In the genomic region with DNA sequence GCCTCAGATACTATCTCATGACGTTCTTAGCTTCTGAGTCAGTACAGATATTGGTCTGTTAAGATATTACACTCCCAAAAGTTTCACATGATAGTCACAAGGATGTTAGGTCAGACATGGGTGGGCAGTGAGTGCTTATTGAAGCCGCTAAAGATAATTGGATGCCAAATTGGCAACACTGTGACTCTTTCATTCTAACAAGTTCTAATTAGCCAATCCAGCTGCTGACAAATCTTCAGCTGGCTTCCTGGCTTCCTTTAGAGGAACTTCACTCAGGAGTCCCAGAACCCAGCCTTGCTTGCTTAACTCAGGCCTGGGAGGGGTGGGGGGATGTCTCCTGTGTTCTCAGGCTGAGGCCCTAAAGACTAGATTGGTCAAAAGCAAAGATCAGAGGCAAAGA, we compare ENCODE assay signal across 14 mouse cellular contexts. TPM values are rescaled to one million over a fixed set of nuclear protein-coding genes. Genes with fewer than 3 reads are reported as not detected.
DNase-seq lines count a peak whose midpoint lies in the region; ATAC-seq and TF ChIP-seq lines count a peak whose summit lies in the region.
"Had no signal": no experiment of that assay in that cellular context is flagged by ENCODE, and none has a peak within 500 bp of the region (broad histone marks: within the 10 kb centered on the region; RNA-seq: fewer than 3 reads in every experiment).

No protein-coding gene starts in this region.

- H3K27me3 ChIP-seq in intestine, embryonic 15.5 days (replicated peaks), result no peaks in the 10 kb centered on the region
- H3K27me3 ChIP-seq in hindbrain, embryonic 14.5 days (ENCODE audit: control insufficient read depth, insufficient read depth, low read length), result no peaks in the 10 kb centered on the region
- H3K27me3 ChIP-seq: midbrain, embryonic 15.5 days had no signal

- no peak for TF ChIP-seq CTCF in embryonic fibroblast, embryonic 13.5 days (IDR thresholded peaks at IDR 0.05; ENCODE audit: borderline replicate concordance, insufficient read depth, low read length)

- H3K4me2 ChIP-seq in intestine, embryonic 15.5 days (replicated peaks), result no peak overlapping the region
- no peak overlapping the region for H3K4me2 ChIP-seq in hindbrain, embryonic 14.5 days (replicated peaks)
- H3K4me2 ChIP-seq: midbrain, embryonic 15.5 days had no signal

- 86% methylated on average over 2 of the region's 2 CpGs for WGBS in intestine, embryonic 15.5 days
- 87% methylated on average over 2 of the region's 2 CpGs for WGBS in hindbrain, embryonic 14.5 days

- ATAC-seq in intestine, embryonic 15.5 days, result no peak
- ATAC-seq in hindbrain, embryonic 14.5 days (ENCODE audit: low FRiP score), result no peak
- ATAC-seq: midbrain, embryonic 15.5 days had no signal

- no peaks in the 10 kb centered on the region for H3K36me3 ChIP-seq in intestine, embryonic 15.5 days
- no peaks in the 10 kb centered on the region for H3K36me3 ChIP-seq in hindbrain, embryonic 14.5 days (replicated peaks; ENCODE audit: control insufficient read depth, insufficient read depth)
- H3K36me3 ChIP-seq: G1E; midbrain, embryonic 15.5 days had no signal

- peak; percentile 64 for DNase-seq in 3134 (ENCODE audit: extremely low read depth, insufficient read length, low spot score)
- peak; percentile 57 for DNase-seq in 3T3-L1 (ENCODE audit: low read depth, low spot score)
- DNase-seq in induced T-regulatory cell, adult 2 months (ENCODE audit: low read depth), result peak; percentile 76
- no peak for DNase-seq in hindbrain, embryonic 14.5 days (ENCODE audit: low spot score)
- DNase-seq in cerebellum, postnatal 14 days, result no peak
- no peak for DNase-seq in cerebellum, adult 11-12 months
- DNase-seq: cerebellum, adult 11 months; kidney, adult 9 months; right cerebral cortex, postnatal 25 days had no signal

- TF ChIP-seq POLR2A in embryonic fibroblast, embryonic 13.5 days (IDR thresholded peaks at IDR 0.05; ENCODE audit: low read depth, low read length), result no peak

- H3K4me1 ChIP-seq in embryonic fibroblast, embryonic 13.5 days (ENCODE audit: control insufficient read depth, insufficient read depth, low read length), result no peaks in the 10 kb centered on the region
- H3K4me1 ChIP-seq in intestine, embryonic 15.5 days (replicated peaks), result no peaks in the 10 kb centered on the region
- H3K4me1 ChIP-seq in hindbrain, embryonic 14.5 days (replicated peaks; ENCODE audit: control insufficient read depth, insufficient read depth, low read length), result no peaks in the 10 kb centered on the region
- H3K4me1 ChIP-seq: midbrain, embryonic 15.5 days had no signal

- H3K27ac ChIP-seq in embryonic fibroblast, embryonic 13.5 days (ENCODE audit: insufficient read depth, low read length), result 0 out of 2 replicates have a peak overlapping the region, but pooled peaks have one; percentile 1
- H3K27ac ChIP-seq in intestine, embryonic 15.5 days, result no peak overlapping the region
- H3K27ac ChIP-seq in hindbrain, embryonic 14.5 days, result no peak overlapping the region
- H3K27ac ChIP-seq: liver, embryonic 14.5 days; midbrain, embryonic 15.5 days had no signal

- no peak overlapping the region for H3K9ac ChIP-seq in intestine, embryonic 15.5 days
- H3K9ac ChIP-seq in hindbrain, embryonic 14.5 days, result no peak overlapping the region
- H3K9ac ChIP-seq: liver, embryonic 14.5 days; midbrain, embryonic 15.5 days had no signal

- no peaks in the 10 kb centered on the region for H3K9me3 ChIP-seq in intestine, embryonic 15.5 days
- no peaks in the 10 kb centered on the region for H3K9me3 ChIP-seq in hindbrain, embryonic 14.5 days (ENCODE audit: control insufficient read depth, low read length)
- H3K9me3 ChIP-seq: G1E; midbrain, embryonic 15.5 days had no signal

- no peak overlapping the region for H3K4me3 ChIP-seq in embryonic fibroblast, embryonic 13.5 days (ENCODE audit: insufficient read depth, low read length)
- H3K4me3 ChIP-seq in intestine, embryonic 15.5 days (replicated peaks), result no peak overlapping the region
- H3K4me3 ChIP-seq in hindbrain, embryonic 14.5 days (replicated peaks; ENCODE audit: low read length), result no peak overlapping the region
- H3K4me3 ChIP-seq: midbrain, embryonic 15.5 days had no signal

RNA-seq across cellular contexts. Expression of gene B4galt5, which starts 9.5 kb away (rescaled TPM):
- polyA plus RNA-seq in embryonic fibroblast, embryonic 13.5 days (2011; ENCODE audit: insufficient read length, low read depth, missing spikeins), result 28.3 and 51.3 TPM in 2 replicates
- 9.6 and 10.8 TPM in 2 replicates for polyA plus RNA-seq in intestine, embryonic 15.5 days (2015; fragmentation: Nextera tagmentation; extraction: Ambion mirVana)
- 24.7 and 33.3 TPM in 2 replicates for polyA plus RNA-seq in hindbrain, embryonic 14.5 days (2014; fragmentation: Nextera tagmentation; extraction: Ambion mirVana)

Comparison
In these comparisons a context has a peak if more than half of its experiments do, and no peak if none do; other contexts are left out.
1. DNase-seq: peak in 3134 (single experiment), 3T3-L1 (single experiment) and induced T-regulatory cell, adult 2 months (single experiment); none in hindbrain, embryonic 14.5 days (single experiment), cerebellum, postnatal 14 days (0 of 2) and cerebellum, adult 11-12 months (single experiment).